Mouse (Mus musculus) bone marrow, adult 2 months (tissue): Measurements from ENCODE around the gene Cradd.

Experiments used
- CTCF ChIP-seq: fragments of 200-500 bp; IDR thresholded peaks from 2 replicates; pipeline ENCODE4 v1.5.1; 2011; ENCODE audit warnings: low read length, control low read depth; ENCODE audit not compliant: control insufficient read depth, insufficient read depth
- POLR2A ChIP-seq: fragments of 200-500 bp; IDR thresholded peaks from 2 replicates; pipeline ENCODE4 v1.6.1; 2011; ENCODE audit warnings: low read depth, mild to moderate bottlenecking, control low read depth, low read length, borderline replicate concordance; ENCODE audit not compliant: control insufficient read depth

DNA sequence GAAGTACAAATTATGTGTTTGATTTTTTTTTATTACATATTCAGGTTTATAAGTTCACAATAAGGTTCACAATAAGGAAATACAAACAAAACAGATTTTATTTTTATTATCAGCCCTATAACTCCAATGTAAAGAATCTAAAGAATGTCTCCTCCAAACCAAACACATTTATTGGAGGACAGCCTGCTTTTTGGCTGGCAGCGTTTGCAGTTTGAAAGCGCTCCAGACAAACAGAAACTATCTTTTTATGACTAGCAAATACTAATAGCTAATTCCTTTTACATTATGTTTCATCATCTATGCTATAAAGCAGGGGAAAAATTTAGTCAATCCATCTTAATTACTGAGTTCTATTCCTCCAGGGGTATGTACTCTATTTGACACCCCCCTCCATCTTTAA is 77.2 kb downstream of the Cradd start:
- TF ChIP-seq CTCF (no peak), POLR2A (no peak)
